Mouse (Mus musculus) testis, adult 2 months (tissue): Measurements from ENCODE around the gene Map3k20.

Experiments used
- CTCF ChIP-seq: fragments of 200-500 bp; IDR thresholded peaks from 2 replicates; pipeline ENCODE4 v1.5.1; 2012; ENCODE audit warnings: low read depth, mild to moderate bottlenecking, inconsistent platforms, low read length, moderate library complexity; ENCODE audit not compliant: control insufficient read depth, insufficient read depth, insufficient replicate concordance
- POLR2A ChIP-seq: fragments of 200-500 bp; IDR thresholded peaks from 2 replicates; pipeline ENCODE4 v1.6.1; 2012; ENCODE audit warnings: low read depth, mild to moderate bottlenecking, inconsistent platforms, low read length, moderate library complexity; ENCODE audit not compliant: control insufficient read depth

- peak; percentile 93 for TF ChIP-seq CTCF
- TF ChIP-seq POLR2A = no peak
These were observed 112.8 kb downstream of the Map3k20 start for GRCm38 (mm10) chr2:72398227-72398626.
